Mouse (Mus musculus) spleen, adult 2 months (tissue): ENCODE data around the gene Edem2. TPM values are rescaled to one million over a fixed set of nuclear protein-coding genes. Genes with fewer than 3 reads are reported as not detected.

Source experiments
- DNase-seq, 2 experiments: peaks; one replicate each; pipeline versions ENCODE4 v3.0.0 to v3.0.0-alpha.2; 2012 to 2021; ENCODE audit warnings: low spot score in 2 of 2, low read depth in 1 of 2
- H3K27ac ChIP-seq: fragments of 200-500 bp; 2 replicates; pipeline ENCODE4 v1.5.1; 2012; ENCODE audit warnings: low read length, inconsistent platforms; ENCODE audit not compliant: insufficient read depth
- H3K27me3 ChIP-seq: fragments of 200-500 bp; 2 replicates; pipeline ENCODE4 v1.6.1; 2012; ENCODE audit warnings: mild to moderate bottlenecking, moderate library complexity, low read length, inconsistent platforms; ENCODE audit not compliant: control insufficient read depth, insufficient read depth
- H3K36me3 ChIP-seq: fragments of 200-500 bp; 2 replicates; pipeline ENCODE4 v1.6.1; 2012; ENCODE audit warnings: mild to moderate bottlenecking, low read length, inconsistent platforms; ENCODE audit not compliant: control insufficient read depth, insufficient read depth
- H3K4me1 ChIP-seq: fragments of 200-500 bp; 2 replicates; pipeline ENCODE4 v1.6.1; 2011; ENCODE audit warnings: inconsistent platforms; ENCODE audit not compliant: control insufficient read depth, insufficient read depth, insufficient read length
- H3K4me3 ChIP-seq: fragments of 200-500 bp; 2 replicates; pipeline ENCODE4 v1.5.1; 2011; ENCODE audit warnings: mild to moderate bottlenecking, inconsistent platforms; ENCODE audit not compliant: insufficient read depth, insufficient read length; ENCODE audit errors: extremely low read depth
- CTCF ChIP-seq: fragments of 200-500 bp; IDR thresholded peaks from 2 replicates; pipeline ENCODE4 v1.5.1; 2011; ENCODE audit warnings: mild to moderate bottlenecking, inconsistent platforms; ENCODE audit not compliant: insufficient read depth, insufficient read length, insufficient replicate concordance; ENCODE audit errors: extremely low read depth
- POLR2A ChIP-seq: fragments of 200-500 bp; IDR thresholded peaks from 2 replicates; pipeline ENCODE4 v1.6.1; 2011; ENCODE audit warnings: low read depth, low read length, inconsistent platforms
- WGBS: fragments of 180-500 bp; shearing (Covaris S2); methylation state at CpG from one replicate; pipeline ENCODE4 v1.1.7; 2018; 5-methylcytosine and 5-hydroxymethylcytosine counted together
- polyA plus RNA-seq: library from polyadenylated mRNA; depleted of rRNA; stranded (reverse); fragments of >200 nt; gene quantifications from 2 replicates; pipeline ENCODE4 v1.2.3, GENCODE M21; 2012

Gene Edem2
- polyA plus RNA-seq, 1 experiment = 70.8 TPM

GRCm38 (mm10) chr2:155696851-155697250 is 32.4 kb downstream of the Edem2 start:
- 24% methylated on average over 7 of the region's 7 CpGs for WGBS
- DNase-seq = no peak
- H3K27me3 ChIP-seq = no peaks in the 10 kb centered on the region
- peaks cover 3% of the 10 kb centered on the region; the same call in 1 of the 2 replicates for H3K36me3 ChIP-seq
- H3K27ac ChIP-seq = no peak overlapping the region
- peaks cover 3% of the 10 kb centered on the region; the same call in 1 of the 2 replicates for H3K4me1 ChIP-seq
- H3K4me3 ChIP-seq = no peak overlapping the region
- TF ChIP-seq CTCF (no peak), POLR2A (no peak)

- H3K4me1 ChIP-seq = peaks cover 3% of the 10 kb centered on the region; the same call in 1 of the 2 replicates
- H3K36me3 ChIP-seq = no peaks in the 10 kb centered on the region
- H3K4me3 ChIP-seq = no peak overlapping the region
- H3K27ac ChIP-seq = no peak overlapping the region
- DNase-seq = peak; percentile 65 to 78
- no peak for TF ChIP-seq POLR2A
- TF ChIP-seq CTCF = peak; percentile 90; the same call in 1 of the 2 replicates
- 27% methylated on average over 7 of the region's 7 CpGs for WGBS
- no peaks in the 10 kb centered on the region for H3K27me3 ChIP-seq
Measured at GRCm38 (mm10) chr2:155696091-155696558, 33.1 kb downstream of the Edem2 start.

- no peak for DNase-seq
- WGBS = 88% methylated on average over 3 of the region's 3 CpGs
- no peak overlapping the region for H3K27ac ChIP-seq
- no peaks in the 10 kb centered on the region for H3K36me3 ChIP-seq
- peaks cover 9% of the 10 kb centered on the region; the same call in 1 of the 2 replicates for H3K4me1 ChIP-seq
- no peaks in the 10 kb centered on the region for H3K27me3 ChIP-seq
- TF ChIP-seq POLR2A = no peak
- no peak overlapping the region for H3K4me3 ChIP-seq
Measured at GRCm38 (mm10) chr2:155695316-155695715, 34.0 kb downstream of the Edem2 start.

GRCm38 (mm10) chr2:155694564-155694963 is 34.7 kb downstream of the Edem2 start:
- Histone ChIP-seq H3K27me3 (no peaks in the 10 kb centered on the region), H3K27ac (no peak overlapping the region), H3K36me3 (peaks cover 2% of the 10 kb centered on the region; the same call in 1 of the 2 replicates), H3K4me1 (peaks cover 11% of the 10 kb centered on the region; the same call in 1 of the 2 replicates), H3K4me3 (no peak overlapping the region)
- 66% methylated on average over 2 of the region's 2 CpGs for WGBS
- TF ChIP-seq CTCF (no peak), POLR2A (no peak)
- no peak for DNase-seq

- no peak overlapping the region for H3K27ac ChIP-seq
- no peak overlapping the region for H3K4me3 ChIP-seq
- H3K36me3 ChIP-seq = peaks cover 2% of the 10 kb centered on the region; the same call in 1 of the 2 replicates
- no peak for DNase-seq
- WGBS = 89% methylated on average over 4 of the region's 4 CpGs
- H3K27me3 ChIP-seq = no peaks in the 10 kb centered on the region
- TF ChIP-seq CTCF (no peak), POLR2A (no peak)
- peaks cover 11% of the 10 kb centered on the region; the same call in 1 of the 2 replicates for H3K4me1 ChIP-seq
Measured at GRCm38 (mm10) chr2:155693136-155693535, 36.1 kb downstream of the Edem2 start.

GRCm38 (mm10) chr2:155691723-155692493 is 37.4 kb downstream of the Edem2 start, which contains the start of gene Trpc4ap:
Gene Trpc4ap (minus strand): TSS chr2:155692384.
- DNase-seq = peak; percentile 84 to 94
- Histone ChIP-seq H3K27me3 (no peaks in the 10 kb centered on the region), H3K4me1 (peaks cover 10% of the 10 kb centered on the region; the same call in 1 of the 2 replicates), H3K27ac (peak within 1 kb of the TSS; percentile 83), H3K4me3 (peak within 1 kb of the TSS; percentile 95), H3K36me3 (peaks cover 4% of the 10 kb centered on the region; the same call in 1 of the 2 replicates)
- under 1% methylated on average over 60 of the region's 72 CpGs for WGBS
- TF ChIP-seq POLR2A (peak; percentile 78), CTCF (peak; percentile 97)

GRCm38 (mm10) chr2:155691336-155691722 is 37.9 kb downstream of the Edem2 start:
- no peak for TF ChIP-seq POLR2A
- TF ChIP-seq CTCF = no peak
- H3K36me3 ChIP-seq = peaks cover 4% of the 10 kb centered on the region; the same call in 1 of the 2 replicates
- no peaks in the 10 kb centered on the region for H3K27me3 ChIP-seq
- 2% methylated on average over 8 of the region's 8 CpGs for WGBS
- H3K4me3 ChIP-seq = peak overlapping the region; percentile 95
- no peak overlapping the region for H3K27ac ChIP-seq
- no peak for DNase-seq
- H3K4me1 ChIP-seq = peaks cover 7% of the 10 kb centered on the region; the same call in 1 of the 2 replicates
